Mouse (Mus musculus) midbrain, embryonic 15.5 days (tissue): ENCODE data around the gene Gm9999. TPM values are rescaled to one million over a fixed set of nuclear protein-coding genes. Genes with fewer than 3 reads are reported as not detected.

Source experiments
- polyA plus RNA-seq: library from polyadenylated mRNA; unstranded; fragments of >200 nt; fragmentation: Nextera tagmentation; extraction: Ambion mirVana; gene quantifications from 2 replicates; pipeline ENCODE4 v1.2.1, GENCODE M21; 2015

Gm9999 gene
- polyA plus RNA-seq, 1 experiment from 2014 or later, result not detected

Other genes with a start within 250 kb of the Gm9999 start
- 0.30 and 0.31 TPM in 2 replicates for gene Saa1, start 240.6 kb upstream of the Gm9999 start, polyA plus RNA-seq
- gene Saa2, start 231.8 kb upstream of the Gm9999 start, polyA plus RNA-seq, result not detected in 2 replicates
- gene Hps5, start 187.5 kb upstream of the Gm9999 start, polyA plus RNA-seq, result 13.0 and 13.7 TPM in 2 replicates
- gene Gtf2h1, start 187.5 kb upstream of the Gm9999 start, polyA plus RNA-seq, result 41.2 and 44.6 TPM in 2 replicates
- gene Ldha, start 142.1 kb upstream of the Gm9999 start, polyA plus RNA-seq, result 522 and 586 TPM in 2 replicates
- gene Ldhc, start 122.4 kb upstream of the Gm9999 start, polyA plus RNA-seq, result 0.15 TPM in 1 of 2 replicates, not detected in the other
- gene Tsg101, start 63.6 kb upstream of the Gm9999 start, polyA plus RNA-seq, result 370 and 380 TPM in 2 replicates
- gene Uevld, start 25.1 kb upstream of the Gm9999 start, polyA plus RNA-seq, result 5.4 and 6.5 TPM in 2 replicates
- gene Spty2d1, start 24.8 kb downstream of the Gm9999 start, polyA plus RNA-seq, result 7.1 and 8.1 TPM in 2 replicates
- gene Tmem86a, start 67.0 kb downstream of the Gm9999 start, polyA plus RNA-seq, result 28.3 and 29.3 TPM in 2 replicates
- gene Ptpn5, start 150.1 kb downstream of the Gm9999 start, polyA plus RNA-seq, result 178 and 184 TPM in 2 replicates
- not detected in 2 replicates for gene Mrgpra6, start 221.3 kb downstream of the Gm9999 start, polyA plus RNA-seq